Mouse (Mus musculus): ENCODE results near the gene Tsks. TPM values are rescaled to one million over a fixed set of nuclear protein-coding genes. Genes with fewer than 3 reads are reported as not detected.

Tsks gene
- total RNA-seq, 2 experiments from 2014 or later, result 0.73 to 1.0 TPM

DNA sequence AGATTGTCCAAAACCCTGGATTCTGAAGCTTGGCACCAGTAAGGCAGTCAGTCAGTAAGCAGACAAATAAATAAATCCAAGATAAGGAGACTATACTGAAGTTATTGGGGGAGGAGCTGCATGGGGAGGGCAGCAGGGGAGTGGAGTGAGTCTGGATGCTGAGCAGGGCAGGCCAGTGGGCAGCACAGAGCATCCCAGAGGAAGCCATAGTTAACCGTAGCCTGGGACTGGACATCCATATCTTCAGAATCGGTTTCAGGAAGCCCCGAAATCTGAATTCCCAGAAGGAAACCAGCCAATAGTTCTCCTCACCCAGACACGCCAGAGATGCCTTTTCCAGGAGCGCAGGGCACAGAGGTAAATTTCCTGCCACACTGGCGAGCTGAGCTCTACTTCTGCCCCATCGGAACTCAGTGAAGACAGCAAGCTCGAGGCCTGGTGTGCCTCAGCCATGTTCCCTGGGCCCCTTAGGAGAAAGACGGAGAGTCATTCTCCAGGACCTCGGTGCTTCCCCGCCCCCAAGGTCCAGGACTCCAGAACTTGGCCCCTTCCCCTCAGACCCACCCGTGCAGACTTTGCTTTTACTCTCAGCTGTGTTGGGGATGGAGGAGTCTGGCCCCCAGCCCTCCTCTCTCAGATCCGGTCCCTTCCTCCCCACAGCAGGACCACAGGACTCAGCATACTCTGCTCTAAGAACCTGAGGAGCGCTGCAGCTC lies 30.6 kb downstream of the Tsks start:
- no peak for DNase-seq (ENCODE audit: extremely low spot score in 1 of 2, low spot score in 1 of 2)

DNA sequence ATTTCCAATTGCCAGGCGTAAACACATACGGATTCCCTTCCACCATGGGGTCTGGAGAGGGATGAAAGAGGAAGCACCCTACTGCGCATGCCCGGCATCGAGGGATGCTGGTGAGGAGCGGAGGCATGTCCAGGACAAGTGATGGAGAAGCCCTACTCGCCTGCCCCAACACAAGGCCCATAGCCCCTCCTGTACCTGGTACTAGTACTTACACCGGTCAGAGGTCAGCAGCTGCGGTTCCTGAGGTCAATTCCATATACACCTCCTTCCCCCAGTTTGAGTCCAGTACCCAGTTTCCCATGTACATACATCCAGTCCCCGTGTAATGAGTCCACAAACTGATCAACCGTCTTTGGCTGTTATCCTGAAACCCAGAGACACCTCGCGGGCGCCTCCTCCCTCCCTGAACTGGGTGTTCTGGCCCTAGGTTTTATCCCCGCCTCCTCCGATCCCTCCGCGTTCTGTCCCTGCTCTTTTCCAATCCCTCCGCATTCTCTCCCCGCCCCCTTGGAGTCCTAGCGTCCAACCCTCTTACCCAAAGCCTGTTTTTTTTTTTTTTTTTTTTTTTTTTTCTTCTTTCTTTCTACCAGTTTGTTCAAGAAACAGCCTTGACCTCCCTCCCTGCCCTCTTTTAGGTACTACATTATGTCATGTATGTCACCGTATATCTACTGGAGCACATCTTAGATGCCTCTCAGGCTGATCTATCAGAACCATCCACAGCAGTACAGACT lies 31.5 kb downstream of the Tsks start, which contains the start of gene Cpt1c:
TSS of gene Cpt1c (minus strand) at position 469 of the 734 bp plus-strand sequence.
- peak; percentile 76 to 84 for DNase-seq (ENCODE audit: extremely low spot score in 1 of 2, low spot score in 1 of 2)

DNA sequence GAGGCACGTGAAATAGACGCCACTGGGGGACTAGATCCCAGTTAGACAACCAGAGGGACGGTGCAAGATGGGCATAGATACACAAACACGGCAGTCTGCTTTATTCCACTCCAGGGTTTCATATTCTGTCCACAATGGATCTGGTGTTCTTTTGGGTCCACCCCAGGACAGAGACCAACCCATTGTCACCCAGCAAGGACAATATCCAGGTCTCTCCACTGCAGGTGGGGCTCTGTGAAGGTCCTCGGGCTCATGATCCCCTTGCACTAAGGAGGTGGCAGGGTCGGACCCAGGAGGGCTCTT lies 32.1 kb downstream of the Tsks start:
- no peak for DNase-seq (ENCODE audit: extremely low spot score in 1 of 2, low spot score in 1 of 2)

DNA sequence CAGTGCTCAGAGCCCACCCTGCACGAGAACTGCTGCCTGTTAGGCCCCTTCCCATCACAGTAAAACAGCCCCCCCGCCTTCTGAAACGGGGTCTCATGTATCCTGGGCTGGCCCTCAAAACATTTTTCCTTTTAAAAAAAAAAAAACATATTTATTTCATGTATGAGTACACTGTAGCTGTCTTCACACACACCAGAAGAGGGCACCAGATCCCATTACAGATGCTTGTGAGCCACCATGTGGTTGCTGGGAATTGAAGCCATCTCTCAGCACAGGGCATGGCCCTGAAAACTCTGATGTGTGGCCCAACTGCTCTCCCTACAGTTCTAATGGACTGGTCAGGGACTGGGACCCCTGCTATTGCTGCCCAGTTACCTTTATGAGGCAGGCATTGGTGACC lies 35.3 kb downstream of the Tsks start:
- no peak for DNase-seq (ENCODE audit: extremely low spot score in 1 of 2, low spot score in 1 of 2)

GRCm38 (mm10) chr7:44981539-44981938 lies 38.5 kb downstream of the Tsks start:
- DNase-seq (ENCODE audit: extremely low spot score in 1 of 2, low spot score in 1 of 2), result no peak

GRCm38 (mm10) chr7:44983085-44983484 lies 40.1 kb downstream of the Tsks start:
- DNase-seq (ENCODE audit: extremely low spot score in 1 of 2, low spot score in 1 of 2), result peak; percentile 70 to 94

DNA sequence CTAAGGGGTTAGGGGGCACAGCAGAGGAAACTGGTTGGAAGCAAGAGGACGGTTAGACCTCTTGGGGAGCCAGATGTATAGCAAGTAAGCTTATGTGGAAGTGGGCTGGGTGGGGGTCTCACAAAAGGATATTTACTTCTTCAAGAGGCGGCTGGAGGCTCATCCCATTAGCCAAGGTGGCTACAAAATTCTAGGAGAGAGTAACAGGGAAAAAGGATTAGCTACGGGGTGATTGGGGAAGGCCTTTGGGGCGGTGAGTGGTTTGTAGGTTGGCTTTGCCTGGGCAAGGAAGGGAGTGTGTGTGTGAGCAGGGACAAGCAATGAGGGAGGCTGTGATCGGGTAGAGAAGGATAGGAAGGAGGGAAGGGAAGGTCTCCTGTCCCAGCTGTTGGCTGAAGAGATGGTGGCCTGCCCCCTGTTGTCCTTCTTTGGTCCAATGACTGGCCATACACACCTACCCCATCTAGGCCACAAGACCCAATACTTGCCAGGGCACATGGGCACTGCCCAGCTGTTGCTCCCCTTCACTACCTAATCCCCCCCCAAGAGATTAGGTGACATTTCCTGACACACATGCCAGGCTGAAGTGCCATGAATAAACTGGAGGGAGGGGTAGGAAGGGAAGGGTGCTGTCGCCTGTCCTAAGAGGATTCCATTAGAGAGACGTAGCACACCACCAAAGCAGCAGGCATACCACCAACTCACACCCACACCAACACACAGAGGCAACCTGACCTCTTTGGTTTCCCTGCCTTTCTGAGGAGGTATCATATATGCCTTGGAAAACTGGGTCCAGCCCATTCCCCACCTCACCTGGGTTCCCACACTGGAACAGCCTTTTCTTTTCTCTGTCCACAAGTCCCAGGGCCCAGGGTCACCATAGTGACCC lies 41.2 kb downstream of the Tsks start:
- DNase-seq (ENCODE audit: extremely low spot score in 1 of 2, low spot score in 1 of 2), result no peak

GRCm38 (mm10) chr7:44984833-44985164 lies 41.8 kb downstream of the Tsks start:
- no peak for DNase-seq (ENCODE audit: extremely low spot score in 1 of 2, low spot score in 1 of 2)

GRCm38 (mm10) chr7:44985595-44986191 lies 42.7 kb downstream of the Tsks start:
- peak in 1 of 2 experiments; percentile 47 for DNase-seq (ENCODE audit: extremely low spot score in 1 of 2, low spot score in 1 of 2)

DNA sequence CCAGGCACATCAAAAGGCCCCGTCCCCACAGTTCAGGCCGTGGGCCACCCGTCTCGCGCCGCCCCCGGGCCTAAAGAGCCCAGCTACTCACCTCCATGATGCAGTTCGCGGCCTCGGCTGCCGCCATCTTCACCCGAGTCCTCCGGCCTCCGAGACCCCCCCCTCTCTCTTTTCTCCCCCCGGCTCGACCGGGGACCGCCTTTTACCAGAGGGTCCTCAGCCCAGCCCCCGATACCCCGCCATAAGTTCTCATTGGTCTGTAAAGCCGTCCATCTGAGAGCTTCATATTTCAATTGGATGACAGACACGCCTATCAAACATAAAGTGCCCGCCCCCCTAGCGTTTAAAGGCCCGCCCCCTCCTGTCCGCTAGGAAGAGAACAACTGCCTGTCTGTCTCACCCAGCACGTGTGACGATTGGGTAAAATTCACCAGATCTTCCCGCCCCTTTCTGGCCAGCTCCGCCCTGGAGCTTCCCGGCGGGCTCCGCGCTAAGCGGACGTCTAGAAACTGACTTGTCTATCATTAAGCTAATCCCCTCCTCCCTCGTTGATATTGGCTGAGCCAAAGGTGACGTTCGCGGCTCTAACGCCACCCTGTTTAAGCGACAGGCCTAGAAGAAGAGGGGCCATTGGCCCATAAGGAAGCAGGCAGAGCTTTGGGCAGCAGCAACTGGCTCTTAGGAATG lies 43.3 kb downstream of the Tsks start, which contains the start of gene Prmt1:
TSS of gene Prmt1 (minus strand) at position 377 of the 687 bp plus-strand sequence.
- peak; percentile 79 to 95 for DNase-seq (ENCODE audit: extremely low spot score in 1 of 2, low spot score in 1 of 2)

GRCm38 (mm10) chr7:44986879-44987718 lies 44.1 kb downstream of the Tsks start:
- no peak for DNase-seq (ENCODE audit: extremely low spot score in 1 of 2, low spot score in 1 of 2)

- DNase-seq (ENCODE audit: extremely low spot score in 1 of 2, low spot score in 1 of 2), result no peak
Measured at GRCm38 (mm10) chr7:44996672-44997071, 53.7 kb downstream of the Tsks start.

- peak; percentile 91 to 93 for DNase-seq (ENCODE audit: extremely low spot score in 1 of 2, low spot score in 1 of 2)
Measured at GRCm38 (mm10) chr7:44997231-44997939, 54.4 kb downstream of the Tsks start, which contains the start of gene Irf3. Gene Irf3 (plus strand): TSS chr7:44997648.

GRCm38 (mm10) chr7:44997940-44998428 lies 55.0 kb downstream of the Tsks start:
- no peak for DNase-seq (ENCODE audit: extremely low spot score in 1 of 2, low spot score in 1 of 2)

DNA sequence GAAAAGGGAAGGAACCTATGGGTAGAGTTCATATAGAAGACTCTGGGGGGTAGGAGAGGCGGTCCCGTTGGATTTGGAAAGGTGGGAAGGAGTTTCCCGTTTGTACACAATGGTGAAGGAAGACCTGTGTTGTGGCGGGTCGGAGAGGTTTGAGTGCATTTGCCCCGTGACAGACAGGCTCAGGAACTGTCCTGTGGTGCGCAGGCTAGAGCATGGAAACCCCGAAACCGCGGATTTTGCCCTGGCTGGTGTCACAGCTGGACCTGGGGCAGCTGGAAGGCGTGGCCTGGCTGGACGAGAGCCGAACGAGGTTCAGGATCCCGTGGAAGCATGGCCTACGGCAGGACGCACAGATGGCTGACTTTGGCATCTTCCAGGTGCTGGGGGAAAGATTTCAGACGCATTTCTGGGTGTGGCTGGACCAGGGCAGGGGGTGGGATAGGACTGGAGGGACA lies 55.5 kb downstream of the Tsks start, which contains the start of gene Bcl2l12:
TSS of gene Bcl2l12 (minus strand) at position 212 of the 455 bp plus-strand sequence.
- no peak for DNase-seq (ENCODE audit: extremely low spot score in 1 of 2, low spot score in 1 of 2)

DNA sequence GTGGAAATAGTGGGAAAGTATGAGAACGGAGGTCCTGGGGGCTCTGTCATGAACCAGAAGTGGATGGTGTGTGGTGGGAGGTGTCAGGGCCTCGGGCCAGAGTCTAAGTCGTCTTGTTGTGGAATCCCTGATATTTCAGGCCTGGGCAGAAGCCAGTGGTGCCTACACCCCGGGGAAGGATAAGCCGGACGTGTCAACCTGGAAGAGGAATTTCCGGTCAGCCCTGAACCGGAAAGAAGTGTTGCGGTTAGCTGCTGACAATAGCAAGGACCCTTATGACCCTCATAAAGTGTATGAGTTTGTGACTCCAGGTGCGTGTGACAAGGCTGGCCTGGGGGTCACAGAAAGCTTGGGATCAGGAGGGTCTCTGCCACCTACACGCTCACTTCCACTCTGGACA lies 56.7 kb downstream of the Tsks start:
- DNase-seq (ENCODE audit: extremely low spot score in 1 of 2, low spot score in 1 of 2), result no peak

GRCm38 (mm10) chr7:45000539-45001114 lies 57.6 kb downstream of the Tsks start:
- no peak for DNase-seq (ENCODE audit: extremely low spot score in 1 of 2, low spot score in 1 of 2)

- no peak for DNase-seq (ENCODE audit: extremely low spot score in 1 of 2, low spot score in 1 of 2)
Measured at GRCm38 (mm10) chr7:45002440-45002839, 59.4 kb downstream of the Tsks start.
